Mouse (Mus musculus) natural killer cell, adult 2 months (primary cell): Measurements from ENCODE around the gene Mageb2.
"Not testable (repeated sequence)": the region's sequence is repeated elsewhere in the genome, so short reads cannot be mapped to it uniquely, and the experiment has no call there.

ENCODE experiments used
- DNase-seq, 2 experiments: peaks; one replicate each; pipeline ENCODE4 v3.0.0; 2022; ENCODE audit warnings: low spot score in 2 of 2

Gene Mageb2

GRCm38 (mm10) chrX:91331390-91331789 is at the start of gene Mageb2:
Gene Mageb2 (plus strand): TSS chrX:91331690.
- DNase-seq, result not testable (repeated sequence)

DNA sequence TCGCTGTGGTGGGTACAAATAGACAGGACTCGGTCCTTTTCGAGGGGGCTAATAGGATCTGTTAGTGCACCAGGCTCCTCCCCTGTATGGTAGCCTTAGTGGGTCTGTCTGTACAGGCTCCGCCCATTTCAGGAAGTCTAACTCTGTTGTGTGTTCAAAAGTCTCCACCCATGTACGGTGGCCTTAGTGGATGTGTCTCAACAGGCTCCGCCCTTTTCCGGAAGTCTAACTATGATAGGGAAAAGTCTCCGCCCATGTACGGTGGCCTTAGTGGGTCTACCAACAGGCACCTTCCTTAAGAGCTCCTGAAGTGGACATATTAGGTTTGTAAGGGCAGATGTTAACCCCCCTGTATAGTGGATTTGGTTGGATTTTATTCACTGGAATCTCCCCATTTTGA is 18.2 kb upstream of the Mageb2 start:
- DNase-seq, result not testable (repeated sequence)
